Mouse (Mus musculus) small intestine, adult 2 months (tissue): Measurements from ENCODE around the gene Traf3ip1.

Experiments
- CTCF ChIP-seq: fragments of 200-500 bp; IDR thresholded peaks from 2 replicates; pipeline ENCODE4 v1.5.1; 2012; ENCODE audit warnings: low read depth, mild to moderate bottlenecking, control low read depth, inconsistent platforms, low read length, moderate library complexity, mixed read lengths; ENCODE audit not compliant: insufficient replicate concordance, insufficient read length; ENCODE audit errors: extremely low read depth
- POLR2A ChIP-seq: fragments of 200-500 bp; IDR thresholded peaks from 2 replicates; pipeline ENCODE4 v1.6.1; 2012; ENCODE audit warnings: low read depth, mild to moderate bottlenecking, control low read depth, inconsistent platforms, low read length, moderate library complexity

GRCm38 (mm10) chr1:91557099-91557498 is 62.7 kb downstream of the Traf3ip1 start:
- TF ChIP-seq POLR2A (no peak), CTCF (no peak)
